Mouse (Mus musculus) embryonic facial prominence, embryonic 12.5 days (tissue): ENCODE measurements around the gene Napepld. TPM values are rescaled to one million over a fixed set of nuclear protein-coding genes. Genes with fewer than 3 reads are reported as not detected.

ENCODE experiments used
- ATAC-seq: fragments of 200-750 bp; cut with Nextera tagmentation; 2 replicates; pipeline ENCODE4 v1.8.0; 2017; ENCODE audit not compliant: insufficient number of reproducible peaks, insufficient read depth, low FRiP score, low TSS enrichment
- H3K27ac ChIP-seq: fragments of 300-500 bp; sonication (generic); 2 replicates; pipeline ENCODE4 v1.5.1; 2016; ENCODE audit warnings: mild to moderate bottlenecking
- H3K27me3 ChIP-seq: fragments of 300-500 bp; sonication (generic); 2 replicates; pipeline ENCODE4 v1.6.1; 2016; ENCODE audit warnings: mild to moderate bottlenecking, moderate library complexity
- H3K36me3 ChIP-seq: fragments of 300-500 bp; sonication (generic); 2 replicates; pipeline ENCODE4 v1.6.1; 2016; ENCODE audit warnings: mild to moderate bottlenecking
- H3K4me1 ChIP-seq: fragments of 300-500 bp; sonication (generic); 2 replicates; pipeline ENCODE4 v1.6.1; 2016
- H3K4me2 ChIP-seq: fragments of 300-500 bp; sonication (generic); replicated peaks from 2 replicates; pipeline ENCODE4 v1.6.1; 2016; ENCODE audit warnings: mild to moderate bottlenecking, moderate library complexity
- H3K4me3 ChIP-seq: fragments of 300-500 bp; sonication (generic); 2 replicates; pipeline ENCODE4 v1.5.1; 2016; ENCODE audit warnings: mild to moderate bottlenecking
- H3K9ac ChIP-seq: fragments of 300-500 bp; sonication (generic); 2 replicates; pipeline ENCODE4 v1.6.1; 2016; ENCODE audit warnings: mild to moderate bottlenecking, moderate library complexity
- H3K9me3 ChIP-seq: fragments of 300-500 bp; sonication (generic); 2 replicates; pipeline ENCODE4 v1.6.1; 2016; ENCODE audit warnings: mild to moderate bottlenecking, moderate library complexity
- WGBS: fragments of 180-500 bp; shearing (Covaris S2); methylation state at CpG from one replicate; pipeline ENCODE4 v1.1.7; 2016; 5-methylcytosine and 5-hydroxymethylcytosine counted together
- polyA plus RNA-seq: library from polyadenylated mRNA; unstranded; fragments of >200 nt; fragmentation: Nextera tagmentation; extraction: Ambion mirVana; gene quantifications from 2 replicates; pipeline ENCODE4 v1.2.1, GENCODE M21; 2016

The Napepld gene
- polyA plus RNA-seq, 1 experiment from 2014 or later, result 3.2 TPM

- Histone ChIP-seq H3K4me3 (no peak overlapping the region), H3K9me3 (no peaks in the 10 kb centered on the region), H3K4me2 (no peak overlapping the region), H3K27ac (no peak overlapping the region), H3K9ac (no peak overlapping the region), H3K4me1 (no peaks in the 10 kb centered on the region), H3K36me3 (peaks cover 63% of the 10 kb centered on the region), H3K27me3 (no peaks in the 10 kb centered on the region)
- WGBS, result 56% methylated on average over 11 of the region's 11 CpGs
- ATAC-seq, result no peak
These were observed 42.4 kb downstream of the Napepld start for GRCm38 (mm10) chr5:21658623-21659395.

- H3K36me3 ChIP-seq, result peaks cover 64% of the 10 kb centered on the region
- H3K27ac ChIP-seq, result no peak overlapping the region
- H3K9ac ChIP-seq, result no peak overlapping the region
- WGBS, result 90% methylated on average over 6 of the region's 6 CpGs
- H3K27me3 ChIP-seq, result no peaks in the 10 kb centered on the region
- no peak overlapping the region for H3K4me2 ChIP-seq
- no peaks in the 10 kb centered on the region for H3K9me3 ChIP-seq
- H3K4me1 ChIP-seq, result no peaks in the 10 kb centered on the region
- no peak for ATAC-seq
- H3K4me3 ChIP-seq, result no peak overlapping the region
These were observed 43.2 kb downstream of the Napepld start for GRCm38 (mm10) chr5:21658038-21658437.

GRCm38 (mm10) chr5:21656912-21657311 lies 44.3 kb downstream of the Napepld start:
- Histone ChIP-seq H3K4me2 (no peak overlapping the region), H3K4me1 (no peaks in the 10 kb centered on the region), H3K9ac (no peak overlapping the region), H3K36me3 (peaks cover 70% of the 10 kb centered on the region), H3K27ac (no peak overlapping the region), H3K4me3 (no peak overlapping the region), H3K27me3 (no peaks in the 10 kb centered on the region), H3K9me3 (no peaks in the 10 kb centered on the region)
- 91% methylated on average over 9 of the region's 9 CpGs for WGBS
- ATAC-seq, result no peak

- peaks cover 5% of the 10 kb centered on the region; the same call in 1 of the 2 replicates for H3K4me1 ChIP-seq
- no peaks in the 10 kb centered on the region for H3K9me3 ChIP-seq
- ATAC-seq, result no peak
- no peak overlapping the region for H3K4me2 ChIP-seq
- 82% methylated on average over 7 of the region's 7 CpGs for WGBS
- no peaks in the 10 kb centered on the region for H3K27me3 ChIP-seq
- no peak overlapping the region for H3K9ac ChIP-seq
- H3K27ac ChIP-seq, result no peak overlapping the region
- peaks cover 62% of the 10 kb centered on the region for H3K36me3 ChIP-seq
- H3K4me3 ChIP-seq, result no peak overlapping the region
These were observed 49.1 kb downstream of the Napepld start for GRCm38 (mm10) chr5:21651885-21652612.

- H3K9me3 ChIP-seq, result no peaks in the 10 kb centered on the region
- peaks cover 55% of the 10 kb centered on the region for H3K36me3 ChIP-seq
- no peak for ATAC-seq
- WGBS, result 74% methylated on average over 2 of the region's 2 CpGs
- no peaks in the 10 kb centered on the region for H3K27me3 ChIP-seq
- no peak overlapping the region for H3K27ac ChIP-seq
- H3K4me1 ChIP-seq, result peaks cover 11% of the 10 kb centered on the region; the same call in 1 of the 2 replicates
- no peak overlapping the region for H3K4me2 ChIP-seq
- H3K4me3 ChIP-seq, result no peak overlapping the region
- no peak overlapping the region for H3K9ac ChIP-seq
These were observed 50.5 kb downstream of the Napepld start for GRCm38 (mm10) chr5:21650736-21651135.

- Histone ChIP-seq H3K4me3 (peak overlapping the region; percentile 84), H3K27ac (peak overlapping the region; percentile 86), H3K4me1 (peaks cover 11% of the 10 kb centered on the region; the same call in 1 of the 2 replicates), H3K9ac (peak overlapping the region; percentile 77), H3K4me2 (peak overlapping the region; percentile 82), H3K9me3 (no peaks in the 10 kb centered on the region), H3K36me3 (peaks cover 28% of the 10 kb centered on the region), H3K27me3 (no peaks in the 10 kb centered on the region)
- peak; percentile 63 for ATAC-seq
- WGBS, result under 1% methylated on average over 25 of the region's 25 CpGs
These were observed 55.1 kb downstream of the Napepld start for GRCm38 (mm10) chr5:21646133-21646491.

GRCm38 (mm10) chr5:21645439-21646132 lies 55.6 kb downstream of the Napepld start, which contains the start of the genes Fbxl13 and Armc10:
TSS of gene Fbxl13 (minus strand) at chr5:21645634.
TSS of gene Armc10 (plus strand) at chr5:21645813.
- peak; percentile 96 for ATAC-seq
- peaks cover 24% of the 10 kb centered on the region for H3K36me3 ChIP-seq
- WGBS, result under 1% methylated on average over 38 of the region's 40 CpGs
- H3K4me3 ChIP-seq, result peak within 1 kb of the TSS; percentile 84
- H3K9me3 ChIP-seq, result no peaks in the 10 kb centered on the region
- H3K9ac ChIP-seq, result peak within 1 kb of the TSS; percentile 77
- H3K27me3 ChIP-seq, result no peaks in the 10 kb centered on the region
- H3K27ac ChIP-seq, result peak within 1 kb of the TSS; percentile 86
- peak within 1 kb of the TSS; percentile 82 for H3K4me2 ChIP-seq
- H3K4me1 ChIP-seq, result peaks cover 11% of the 10 kb centered on the region; the same call in 1 of the 2 replicates

GRCm38 (mm10) chr5:21644891-21645438 lies 56.2 kb downstream of the Napepld start:
- Histone ChIP-seq H3K4me2 (peak overlapping the region; percentile 82), H3K9me3 (no peaks in the 10 kb centered on the region), H3K4me3 (peak overlapping the region; percentile 84), H3K27me3 (no peaks in the 10 kb centered on the region), H3K9ac (0 out of 2 replicates have a peak overlapping the region, but pooled peaks have one; percentile 20), H3K27ac (0 out of 2 replicates have a peak overlapping the region, but pooled peaks have one; percentile 37), H3K4me1 (peaks cover 11% of the 10 kb centered on the region; the same call in 1 of the 2 replicates), H3K36me3 (peaks cover 18% of the 10 kb centered on the region)
- peak; percentile 5; the same call in 1 of the 2 replicates for ATAC-seq
- WGBS, result 12% methylated on average over 14 of the region's 14 CpGs

- H3K36me3 ChIP-seq, result peaks cover 6% of the 10 kb centered on the region; the same call in 1 of the 2 replicates
- H3K4me1 ChIP-seq, result peaks cover 11% of the 10 kb centered on the region; the same call in 1 of the 2 replicates
- H3K9ac ChIP-seq, result no peak overlapping the region
- no peak overlapping the region for H3K4me3 ChIP-seq
- H3K27ac ChIP-seq, result no peak overlapping the region
- ATAC-seq, result no peak
- no peaks in the 10 kb centered on the region for H3K27me3 ChIP-seq
- no peak overlapping the region for H3K4me2 ChIP-seq
- 9% methylated on average over 1 of the region's 1 CpGs for whole genome bisulfite sequencing
- H3K9me3 ChIP-seq, result no peaks in the 10 kb centered on the region
These were observed 57.6 kb downstream of the Napepld start for GRCm38 (mm10) chr5:21643606-21644005.

- WGBS, result 3% methylated on average over 1 of the region's 1 CpGs
- Histone ChIP-seq H3K27ac (no peak overlapping the region), H3K9me3 (no peaks in the 10 kb centered on the region), H3K9ac (no peak overlapping the region), H3K4me1 (no peaks in the 10 kb centered on the region; the same call in 1 of the 2 replicates), H3K36me3 (no peaks in the 10 kb centered on the region), H3K27me3 (no peaks in the 10 kb centered on the region), H3K4me2 (no peak overlapping the region), H3K4me3 (no peak overlapping the region)
- no peak for ATAC-seq
These were observed 60.2 kb downstream of the Napepld start for GRCm38 (mm10) chr5:21640961-21641360.

- H3K4me3 ChIP-seq, result no peak overlapping the region
- no peaks in the 10 kb centered on the region for H3K4me1 ChIP-seq
- ATAC-seq, result no peak
- no peak overlapping the region for H3K9ac ChIP-seq
- no peaks in the 10 kb centered on the region for H3K27me3 ChIP-seq
- no peak overlapping the region for H3K27ac ChIP-seq
- no peaks in the 10 kb centered on the region for H3K36me3 ChIP-seq
- H3K4me2 ChIP-seq, result no peak overlapping the region
- no peaks in the 10 kb centered on the region for H3K9me3 ChIP-seq
These were observed 75.3 kb downstream of the Napepld start for GRCm38 (mm10) chr5:21625916-21626315.
